Mouse (Mus musculus): ENCODE measurements around the gene Mex3a.
A peak's percentile ranks its signal among the peaks of the same experiment; 100 is the strongest.

Mex3a gene

DNA sequence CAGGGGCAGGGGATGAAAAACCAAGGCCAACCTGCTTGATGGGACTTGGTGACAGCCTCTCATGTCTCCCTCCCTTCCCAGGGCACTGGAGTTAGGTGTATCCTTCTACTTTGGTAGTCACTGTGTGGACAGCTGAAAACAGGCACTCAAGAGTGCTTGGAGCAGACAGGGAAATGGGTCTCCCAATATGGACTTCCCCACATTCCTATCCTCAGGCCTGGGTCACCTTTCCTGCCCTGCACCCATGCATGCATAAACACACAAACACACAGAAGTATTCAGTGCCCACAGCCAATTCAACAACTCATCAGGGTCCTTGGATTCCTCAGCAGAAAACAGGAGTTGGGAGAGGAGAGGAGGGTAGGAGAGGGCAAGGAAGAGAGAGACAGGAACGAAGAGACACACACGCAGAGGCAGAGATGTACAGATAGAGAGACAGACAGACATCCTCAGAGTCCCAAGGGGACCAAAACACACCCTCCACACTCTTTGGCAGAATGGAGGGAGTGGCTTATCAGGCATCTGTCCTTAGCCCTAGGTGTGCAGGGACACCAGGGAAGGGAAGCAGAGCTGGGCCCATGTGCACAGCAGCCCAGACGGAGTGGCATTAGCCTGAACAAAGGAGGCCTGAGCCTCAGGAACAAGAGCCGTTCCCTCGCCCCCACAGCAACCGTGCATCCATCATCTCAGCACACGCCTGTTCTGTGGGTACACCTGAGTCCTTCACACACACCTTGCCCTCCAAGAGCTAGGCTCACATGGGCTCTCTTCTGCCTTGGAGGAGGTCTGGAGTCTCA is 2.8 kb upstream of the Mex3a start:
- DNase-seq: no peak

DNA sequence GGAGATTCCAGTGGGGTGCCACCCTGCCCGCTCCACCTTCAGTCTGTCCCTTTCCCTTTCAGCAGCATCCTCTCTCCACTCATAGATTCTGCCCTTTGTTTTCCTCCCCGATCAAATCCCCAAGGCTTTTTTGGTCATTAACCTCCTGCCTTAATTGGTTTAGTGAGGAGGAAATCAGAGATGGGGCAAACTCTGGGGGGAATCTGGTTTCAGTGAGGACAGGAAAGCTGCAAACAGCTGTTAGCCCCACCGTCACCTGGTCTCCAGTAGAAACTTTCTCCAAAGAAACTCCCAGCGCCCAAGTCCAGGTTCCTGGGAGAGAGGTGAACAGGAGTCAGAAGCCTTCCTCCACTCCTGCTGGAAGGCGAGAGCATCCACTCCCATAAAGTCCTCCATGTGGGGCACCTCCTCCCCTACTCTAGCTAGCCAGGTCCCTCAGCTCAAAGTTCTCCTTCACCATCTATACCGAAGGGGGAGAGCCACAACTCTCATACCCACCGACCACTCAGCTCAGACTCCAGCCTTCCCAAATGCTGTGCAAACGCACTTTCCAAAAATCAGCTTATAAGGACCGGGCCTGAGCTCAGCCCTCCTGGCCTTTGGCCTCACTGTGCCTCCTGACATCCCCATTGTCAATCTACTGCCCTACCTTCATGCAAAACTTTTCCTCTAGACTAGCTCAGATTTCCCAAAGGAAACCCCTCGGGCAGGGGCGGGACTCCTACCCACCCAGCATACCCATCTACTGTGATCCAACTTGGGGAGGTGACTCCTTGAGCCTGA is 1.9 kb upstream of the Mex3a start:
- no peak for DNase-seq

DNA sequence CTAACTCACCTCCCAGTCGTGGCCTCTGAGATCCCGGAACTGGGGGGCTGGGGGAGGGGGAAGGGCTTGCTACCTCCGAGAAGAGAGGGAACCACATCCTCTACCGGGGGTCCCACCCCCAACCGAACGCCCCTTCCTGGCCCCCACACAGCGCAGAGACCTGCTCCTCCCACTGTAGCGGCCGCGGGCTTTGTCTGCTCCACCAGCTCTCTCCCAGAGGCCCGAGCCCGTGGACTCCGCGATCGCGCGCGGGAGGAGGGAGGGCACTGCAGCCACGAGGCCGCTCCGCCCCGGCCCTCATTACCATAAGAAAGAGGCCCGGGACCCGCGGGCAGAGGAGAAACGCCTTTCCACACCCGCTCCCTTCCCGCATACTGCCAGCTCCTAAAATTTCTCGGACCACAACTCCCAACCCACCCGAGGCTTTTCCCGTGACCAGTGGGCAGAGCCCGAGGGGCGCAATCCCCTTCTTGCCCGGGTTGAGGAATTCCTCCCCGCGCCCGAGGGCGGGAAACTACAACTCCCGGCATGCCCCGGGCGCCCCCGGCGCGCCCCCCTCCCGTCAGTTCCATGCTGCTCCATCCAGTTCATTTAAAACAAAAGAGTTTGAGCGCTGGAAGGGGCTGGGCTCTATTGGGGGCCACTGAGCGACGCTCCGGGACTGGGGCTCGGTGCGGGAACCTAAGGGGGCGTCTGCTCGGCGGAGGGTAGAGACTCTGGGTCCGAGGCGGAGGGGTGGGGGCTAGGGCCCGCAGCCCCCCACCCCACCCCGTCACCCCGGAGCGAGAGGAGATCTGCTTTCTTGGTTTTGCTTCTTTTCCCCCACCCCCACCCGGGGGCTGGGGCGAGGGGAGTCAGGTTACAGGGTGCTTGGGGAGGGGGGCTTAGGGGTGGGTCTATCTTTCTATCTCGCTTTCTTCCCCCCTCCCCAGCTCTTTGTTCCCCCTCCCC is 572 bp upstream of the Mex3a start:
- peak; percentile 88 for DNase-seq

DNA sequence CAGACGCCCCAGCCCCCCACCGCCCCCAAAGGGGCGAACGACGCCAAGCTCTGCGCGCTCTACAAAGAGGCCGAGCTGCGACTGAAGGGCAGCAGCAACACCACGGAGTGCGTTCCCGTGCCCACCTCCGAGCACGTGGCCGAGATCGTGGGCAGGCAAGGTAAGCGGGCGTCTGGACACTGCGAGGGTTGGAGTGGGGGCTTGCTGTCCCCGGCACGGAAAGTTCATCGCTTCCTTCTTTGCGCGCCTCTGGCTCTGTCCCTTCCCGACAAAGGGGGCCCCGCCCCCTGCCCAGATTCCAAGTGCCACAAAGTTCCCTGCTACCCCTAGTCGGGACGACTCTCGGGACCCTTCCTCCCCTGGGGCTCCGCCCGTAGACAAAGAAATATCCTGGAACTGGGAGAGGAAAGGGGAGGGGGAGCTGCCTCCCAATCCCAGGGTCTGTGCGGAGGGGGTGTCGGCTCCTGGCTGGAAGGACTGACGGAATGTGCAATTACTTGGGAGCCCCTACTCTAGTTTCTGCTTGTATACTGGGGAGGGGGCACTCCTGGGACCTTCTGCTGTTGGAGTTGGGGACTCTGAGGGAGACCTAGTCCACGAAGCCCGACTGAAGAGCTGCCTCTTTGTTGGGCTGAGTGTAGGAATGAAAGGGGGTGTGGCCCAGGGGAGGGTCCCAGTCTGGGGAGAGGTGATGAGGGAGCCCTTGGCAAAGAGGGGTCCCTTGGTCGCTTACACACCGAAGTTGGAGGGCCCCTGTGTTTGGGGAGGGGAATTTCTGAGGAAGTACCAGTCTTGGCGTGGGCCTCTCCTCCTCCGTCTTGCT is 705 bp downstream of the Mex3a start:
- DNase-seq: no peak

DNA sequence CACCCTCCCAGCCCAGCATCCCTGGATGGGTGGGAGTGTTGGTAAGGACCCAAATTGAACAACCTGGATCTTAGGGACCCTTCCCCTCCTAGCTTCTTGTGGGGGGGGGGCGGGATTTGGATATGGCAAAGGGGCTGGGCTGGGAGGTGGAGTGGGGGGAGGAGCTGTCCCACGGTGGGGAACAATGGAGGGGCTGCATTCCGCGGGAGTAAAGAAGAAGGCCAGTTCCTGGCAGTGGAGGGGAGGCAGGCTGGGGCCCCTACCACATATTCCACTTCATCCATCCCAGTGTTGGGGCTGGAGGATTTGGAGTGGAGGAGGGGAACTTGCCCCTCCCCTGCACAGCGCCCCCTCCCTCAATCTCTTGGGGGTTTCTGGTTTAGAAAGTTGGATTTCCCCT is 1.5 kb downstream of the Mex3a start:
- DNase-seq: no peak

DNA sequence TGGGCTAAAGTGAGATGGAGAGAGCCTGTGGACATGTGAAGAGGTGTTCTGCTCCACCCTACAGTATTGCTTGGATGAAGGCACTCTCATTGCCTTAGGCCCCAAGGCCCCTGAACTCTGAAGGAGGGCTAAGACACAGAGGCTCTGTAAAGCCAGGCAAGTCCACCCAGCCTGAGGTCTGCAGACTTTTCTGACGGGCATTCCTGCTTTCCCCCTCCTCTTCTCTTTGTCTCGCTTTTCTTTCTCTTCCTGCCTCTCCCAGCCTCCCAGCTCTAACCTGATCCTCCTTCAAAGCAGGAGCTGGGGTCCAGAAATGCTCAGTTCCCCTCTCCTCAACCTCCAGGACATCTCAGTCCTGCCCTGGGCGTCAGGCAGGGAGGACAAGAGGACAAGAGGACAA is 2.8 kb downstream of the Mex3a start:
- no peak for DNase-seq

DNA sequence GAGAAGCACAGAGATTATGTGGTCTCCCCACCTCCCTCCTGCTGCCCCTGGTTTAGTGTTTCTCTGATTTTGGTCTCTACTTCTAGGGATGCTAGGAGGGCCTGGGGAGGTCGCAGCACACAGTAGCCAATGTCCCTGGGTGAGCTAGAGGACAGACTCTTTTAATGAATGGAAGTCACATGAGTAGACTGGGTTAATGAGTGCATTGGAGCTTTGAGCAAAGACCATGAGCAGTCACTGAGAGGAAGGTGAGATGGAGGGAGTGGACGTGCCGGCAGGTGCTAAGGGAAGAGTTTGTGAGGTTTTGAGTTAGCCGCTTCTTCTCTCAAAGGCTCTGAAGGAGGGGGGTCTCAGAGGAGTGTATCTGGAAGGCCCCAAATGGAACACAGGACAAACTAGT is 3.3 kb downstream of the Mex3a start:
- DNase-seq: no peak

DNA sequence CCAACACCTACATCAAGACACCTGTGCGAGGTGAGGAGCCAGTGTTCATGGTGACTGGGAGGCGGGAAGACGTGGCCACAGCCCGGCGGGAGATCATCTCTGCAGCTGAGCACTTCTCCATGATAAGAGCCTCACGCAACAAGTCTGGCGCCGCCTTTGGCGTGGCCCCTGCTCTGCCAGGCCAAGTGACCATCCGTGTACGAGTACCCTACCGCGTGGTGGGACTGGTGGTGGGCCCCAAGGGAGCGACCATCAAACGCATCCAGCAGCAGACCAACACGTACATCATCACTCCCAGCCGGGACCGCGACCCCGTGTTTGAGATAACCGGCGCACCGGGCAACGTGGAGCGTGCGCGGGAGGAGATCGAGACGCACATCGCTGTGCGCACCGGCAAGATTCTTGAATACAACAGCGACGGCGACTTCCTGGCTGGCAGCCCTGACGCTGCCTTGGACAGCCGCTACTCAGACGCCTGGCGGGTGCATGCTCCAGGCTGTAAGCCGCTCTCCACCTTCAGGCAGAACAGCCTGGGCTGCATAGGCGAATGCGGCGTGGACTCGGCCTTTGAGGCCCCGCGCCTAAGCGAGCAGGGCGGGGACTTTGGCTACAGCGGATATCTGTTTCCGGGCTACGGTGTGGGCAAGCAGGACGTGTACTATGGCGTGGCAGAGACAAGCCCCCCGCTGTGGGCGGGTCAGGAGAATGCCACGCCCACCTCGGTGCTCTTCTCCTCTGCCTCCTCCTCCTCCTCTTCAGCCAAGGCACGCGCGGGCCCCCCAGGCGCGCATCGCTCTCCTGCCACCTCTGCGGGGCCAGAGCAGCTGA is 4.1 kb downstream of the Mex3a start:
- DNase-seq: peak in 1 of 2 experiments; percentile 27

DNA sequence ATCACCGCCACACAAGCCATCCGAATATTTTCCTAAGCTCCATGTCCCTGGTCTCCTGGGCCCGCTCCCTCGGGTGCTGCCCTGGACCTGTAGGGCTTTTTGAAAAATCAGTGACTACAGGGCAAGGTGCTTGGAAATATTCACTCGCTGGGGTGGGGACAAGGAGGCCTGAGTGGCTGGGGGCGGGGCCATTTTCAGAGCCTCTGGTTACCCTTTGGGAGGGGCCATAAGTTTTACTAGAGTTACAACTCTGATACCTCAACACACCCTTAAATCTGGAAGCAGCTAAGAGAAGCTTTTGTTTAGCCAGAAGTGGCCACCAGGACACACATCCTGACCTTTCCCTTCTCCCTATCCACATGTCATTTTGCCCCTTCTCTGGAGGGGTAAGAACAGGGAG is 5.0 kb downstream of the Mex3a start:
- no peak for DNase-seq

DNA sequence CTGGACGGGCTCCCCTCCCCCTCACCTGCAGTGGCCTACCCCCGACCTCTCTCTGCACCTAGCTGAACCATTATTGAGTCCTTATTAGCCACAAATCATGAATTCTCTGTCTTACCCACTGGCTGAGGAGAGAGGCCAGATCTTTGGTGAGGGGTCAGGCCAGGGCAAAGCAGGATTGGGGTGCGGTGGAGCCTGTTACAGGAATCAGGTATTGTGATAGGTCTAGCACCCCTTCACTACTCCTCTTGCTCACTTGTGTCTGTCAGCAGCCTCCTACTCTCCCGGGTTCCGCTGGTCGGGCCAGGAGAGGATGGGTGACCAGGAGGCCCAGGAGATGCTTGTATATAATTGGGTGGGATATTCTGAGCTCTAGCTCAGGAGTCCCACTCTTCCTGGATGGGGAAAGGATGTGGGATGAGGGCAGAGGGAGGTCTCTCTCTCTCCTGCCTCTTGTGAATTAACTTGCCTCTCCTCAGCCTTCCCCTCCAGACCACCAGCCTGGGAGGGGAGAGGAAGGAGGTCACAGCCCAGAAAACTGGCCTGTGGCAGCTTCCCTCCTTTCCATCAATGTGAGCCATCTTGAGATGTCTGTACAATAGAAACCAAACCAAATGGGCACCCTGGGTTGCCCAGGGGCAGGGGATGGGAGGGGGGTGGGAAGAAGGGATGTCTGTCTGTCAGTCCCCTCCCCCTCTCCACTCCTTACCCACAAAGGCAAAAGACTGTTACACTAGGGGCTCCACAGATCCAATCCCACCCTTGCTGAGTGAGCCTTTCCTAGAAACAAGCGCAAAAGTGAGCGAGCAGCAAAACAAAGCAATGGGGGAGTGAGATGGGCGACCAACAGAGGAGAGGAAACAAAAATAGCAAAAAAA is 6.3 kb downstream of the Mex3a start:
- no peak for DNase-seq

DNA sequence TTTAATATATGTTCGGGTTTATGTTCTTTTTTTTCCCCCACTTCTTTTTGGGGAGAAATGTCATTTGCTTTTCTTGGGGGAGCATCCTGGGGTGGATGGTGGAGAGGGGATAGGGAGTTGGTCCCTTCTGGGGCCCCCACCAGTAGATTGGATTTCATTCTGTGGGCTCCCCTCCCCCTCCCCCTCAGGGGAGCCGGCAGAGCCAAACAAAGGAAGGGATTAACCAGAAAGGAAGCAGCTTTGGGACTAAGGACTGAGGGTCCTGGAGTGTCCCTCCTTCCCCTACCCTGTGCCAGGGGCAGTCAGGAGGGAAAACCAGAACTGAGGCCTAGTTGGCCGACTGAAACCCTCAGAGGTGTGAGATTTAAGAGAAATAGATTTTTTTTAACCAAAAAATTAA is 7.2 kb downstream of the Mex3a start:
- no peak for DNase-seq

DNA sequence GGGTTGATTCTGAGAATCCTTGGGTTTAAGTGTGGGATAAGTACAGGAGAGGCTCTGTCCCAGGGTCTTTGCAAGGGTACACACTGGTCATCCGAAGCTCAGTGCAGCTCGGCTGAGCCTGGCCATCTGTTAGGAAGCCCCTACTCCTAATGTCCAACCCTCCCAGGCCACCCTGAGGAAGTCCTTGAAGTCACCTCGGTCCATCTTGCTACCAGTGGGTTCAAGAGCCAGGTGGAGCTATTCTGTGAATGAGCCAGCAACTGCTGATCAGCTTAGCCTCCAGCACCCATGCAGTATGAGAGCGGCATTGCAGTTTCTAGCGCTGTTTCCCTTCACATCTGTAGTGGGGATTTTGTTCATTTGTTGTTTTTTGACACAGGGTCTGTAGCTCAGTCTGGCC is 7.9 kb downstream of the Mex3a start:
- DNase-seq: no peak

DNA sequence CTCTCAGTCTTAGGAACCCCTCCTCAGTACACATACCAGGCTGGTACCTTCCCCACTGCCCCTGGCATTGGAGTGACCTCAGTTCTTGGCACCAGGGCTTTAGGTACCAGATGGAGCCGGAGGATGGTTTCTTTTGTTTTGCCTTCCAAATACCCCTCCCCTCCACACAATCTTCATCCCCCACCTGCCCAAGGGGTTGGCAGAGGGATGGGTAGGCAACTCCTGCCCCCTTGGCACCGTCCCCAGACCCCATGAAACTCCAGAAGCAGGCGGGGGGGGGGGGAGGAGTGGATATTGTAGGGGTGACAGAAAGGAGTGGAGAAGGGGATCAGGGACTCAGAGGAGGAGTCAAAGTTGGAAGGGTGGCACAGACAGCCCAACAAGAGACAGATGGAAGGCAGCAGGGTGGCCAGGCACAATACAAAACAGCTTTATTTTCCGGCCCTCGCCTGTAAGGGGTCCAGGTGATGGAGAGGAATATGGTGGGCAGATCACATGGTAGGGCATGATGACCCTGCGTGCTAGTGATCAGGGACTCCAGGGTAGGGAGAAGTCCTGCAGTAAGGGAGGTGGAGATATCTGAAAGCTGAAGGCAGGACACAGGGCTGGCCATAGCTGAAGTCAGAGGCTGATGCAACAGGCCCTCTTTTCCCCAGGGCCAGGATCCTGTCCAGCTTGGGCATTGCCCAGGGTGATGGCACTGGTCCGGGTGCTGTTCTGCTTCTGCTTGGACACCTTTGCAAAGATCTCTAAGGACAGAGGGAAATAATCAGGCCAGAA is 9.6 kb downstream of the Mex3a start:
- DNase-seq: no peak

DNA sequence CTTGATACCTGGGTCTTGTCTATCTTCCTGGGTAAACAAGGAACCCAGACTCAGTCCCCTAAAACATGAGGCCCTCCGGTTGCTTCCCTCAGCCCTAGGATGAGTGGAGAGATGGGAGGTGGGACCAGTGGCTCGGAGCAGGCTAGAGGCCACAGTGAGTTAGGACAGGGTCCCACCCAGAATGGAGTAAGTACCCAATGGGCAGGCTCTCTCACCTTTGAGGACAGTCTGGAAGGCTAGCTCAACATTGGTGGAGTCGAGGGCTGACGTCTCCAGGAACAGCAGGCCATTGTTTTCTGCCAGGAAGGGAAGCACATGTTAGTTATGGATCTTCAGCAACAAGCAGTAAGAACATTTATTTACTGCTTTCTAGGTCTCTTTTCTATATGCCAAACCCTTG is 10.3 kb downstream of the Mex3a start:
- DNase-seq: no peak

DNA sequence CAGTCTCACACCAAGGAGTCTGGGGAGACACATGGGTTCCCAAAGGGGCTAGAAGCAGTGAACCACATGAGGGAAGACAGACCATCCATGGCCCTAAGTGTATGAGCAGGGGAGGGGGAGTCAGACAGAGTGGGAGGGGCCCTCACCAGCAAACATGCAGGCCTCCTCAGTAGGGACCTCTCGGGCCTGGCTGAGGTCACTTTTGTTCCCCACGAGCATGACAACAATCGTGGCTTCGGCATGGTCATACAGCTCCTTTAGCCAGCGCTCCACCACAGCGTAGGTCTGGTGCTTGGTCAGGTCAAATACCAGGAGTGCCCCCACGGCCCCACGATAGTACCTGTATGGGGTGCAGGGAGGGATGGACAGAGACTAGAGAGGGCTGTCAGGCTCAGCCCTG is 11.0 kb downstream of the Mex3a start:
- DNase-seq: no peak

DNA sequence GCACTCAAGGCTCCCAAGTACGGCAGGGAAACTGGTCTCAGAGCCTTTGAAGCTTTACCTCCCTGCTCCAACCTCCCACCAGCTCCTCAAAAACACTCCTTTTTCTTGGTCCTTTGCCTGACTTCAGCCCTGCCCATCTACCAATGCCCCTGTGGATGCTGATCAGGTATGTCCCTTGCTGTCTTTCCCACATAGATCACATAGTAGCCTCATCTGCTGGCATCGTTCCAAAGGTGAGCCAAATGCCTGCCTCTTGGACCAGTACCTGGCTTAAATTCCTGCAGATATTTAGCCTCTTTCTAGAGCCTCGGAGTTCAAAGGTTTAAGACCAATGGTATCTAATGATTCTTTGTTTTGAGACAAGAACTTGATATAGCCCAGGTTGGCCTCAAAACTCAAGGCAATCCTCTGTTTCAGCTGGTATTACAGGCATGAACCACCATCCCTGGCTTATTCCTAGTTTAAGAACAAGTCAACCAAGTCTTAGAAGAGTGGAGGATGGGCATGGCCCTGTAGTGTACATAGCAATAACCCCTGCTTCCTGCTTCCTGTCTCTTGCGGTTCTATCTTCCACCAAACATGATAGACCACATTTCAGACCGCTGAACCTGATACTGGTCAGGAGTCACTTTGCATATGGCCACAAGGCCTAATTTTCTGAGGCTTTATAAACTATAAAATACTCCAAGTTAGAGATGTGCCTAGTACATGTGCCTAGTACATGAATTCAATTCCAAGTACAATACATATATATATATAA is 11.6 kb downstream of the Mex3a start:
- DNase-seq: no peak

DNA sequence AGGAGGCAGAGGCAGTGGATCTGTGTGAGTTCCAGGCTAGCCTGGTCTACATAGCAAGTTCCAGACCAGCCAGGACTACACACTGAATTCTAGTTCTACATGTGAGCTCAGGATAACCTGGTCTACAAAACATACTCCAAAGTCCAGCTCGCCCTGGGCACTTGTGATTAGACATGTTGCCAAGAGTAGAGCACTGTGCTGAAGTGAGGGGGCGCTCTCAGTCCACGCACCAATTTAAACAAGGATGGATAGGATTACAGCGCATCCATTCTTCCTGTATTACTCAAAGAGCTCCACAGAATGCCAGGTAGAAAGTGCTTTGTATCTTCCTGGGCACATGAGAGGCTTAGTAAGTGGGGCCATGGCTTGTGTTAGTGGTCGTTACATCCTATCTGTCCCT is 12.3 kb downstream of the Mex3a start:
- DNase-seq: peak; percentile 21 to 28

DNA sequence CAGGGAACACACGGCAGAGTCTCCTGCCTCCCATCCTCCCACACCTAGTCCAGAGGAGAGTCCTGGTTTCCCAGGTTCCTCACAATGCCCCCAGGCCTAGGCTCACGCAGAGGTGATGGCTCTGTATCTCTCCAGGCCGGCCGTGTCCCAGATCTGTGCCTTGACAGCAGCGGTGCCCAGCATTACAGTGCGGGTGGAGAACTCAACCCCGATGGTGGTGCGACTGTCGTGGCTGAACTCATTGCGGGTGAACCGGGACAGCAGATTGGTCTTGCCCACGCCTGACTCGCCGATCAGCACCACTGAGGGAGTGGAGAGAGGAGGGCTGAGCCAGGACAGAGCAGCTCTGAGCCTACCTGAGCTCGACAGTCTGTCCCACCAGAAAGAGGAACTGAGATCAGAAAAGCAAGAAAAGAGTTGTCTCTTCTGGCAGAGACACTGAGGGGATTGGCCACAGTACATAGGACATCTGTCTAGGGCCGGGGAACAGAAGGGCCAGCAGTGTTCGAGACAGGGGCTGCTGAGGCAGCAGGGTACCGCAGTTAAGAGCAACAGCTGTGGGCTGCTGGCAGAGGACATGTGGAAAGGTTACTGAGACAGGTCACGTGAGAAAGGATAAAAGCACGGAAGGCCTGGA is 12.9 kb downstream of the Mex3a start:
- peak; percentile 53 to 59 for DNase-seq
